Mouse (Mus musculus): Measurements from ENCODE around the gene Dennd1b.

GRCm38 (mm10) chr1:138963868-138964458 lies 728 bp downstream of the Dennd1b start:
- TF ChIP-seq CTCF (conservative IDR thresholded peaks at IDR 0.05; ENCODE audit: low read length) (no peak), POU5F1 (IDR thresholded peaks at IDR 0.05; ENCODE audit: borderline replicate concordance, low read length) (no peak), NANOG (IDR thresholded peaks at IDR 0.05; ENCODE audit: borderline replicate concordance, low read length) (no peak)

Measured in E14TG2a.4 (cell line).